Comparison of ENCODE assay signal across 22 mouse cellular contexts in the genomic region with DNA sequence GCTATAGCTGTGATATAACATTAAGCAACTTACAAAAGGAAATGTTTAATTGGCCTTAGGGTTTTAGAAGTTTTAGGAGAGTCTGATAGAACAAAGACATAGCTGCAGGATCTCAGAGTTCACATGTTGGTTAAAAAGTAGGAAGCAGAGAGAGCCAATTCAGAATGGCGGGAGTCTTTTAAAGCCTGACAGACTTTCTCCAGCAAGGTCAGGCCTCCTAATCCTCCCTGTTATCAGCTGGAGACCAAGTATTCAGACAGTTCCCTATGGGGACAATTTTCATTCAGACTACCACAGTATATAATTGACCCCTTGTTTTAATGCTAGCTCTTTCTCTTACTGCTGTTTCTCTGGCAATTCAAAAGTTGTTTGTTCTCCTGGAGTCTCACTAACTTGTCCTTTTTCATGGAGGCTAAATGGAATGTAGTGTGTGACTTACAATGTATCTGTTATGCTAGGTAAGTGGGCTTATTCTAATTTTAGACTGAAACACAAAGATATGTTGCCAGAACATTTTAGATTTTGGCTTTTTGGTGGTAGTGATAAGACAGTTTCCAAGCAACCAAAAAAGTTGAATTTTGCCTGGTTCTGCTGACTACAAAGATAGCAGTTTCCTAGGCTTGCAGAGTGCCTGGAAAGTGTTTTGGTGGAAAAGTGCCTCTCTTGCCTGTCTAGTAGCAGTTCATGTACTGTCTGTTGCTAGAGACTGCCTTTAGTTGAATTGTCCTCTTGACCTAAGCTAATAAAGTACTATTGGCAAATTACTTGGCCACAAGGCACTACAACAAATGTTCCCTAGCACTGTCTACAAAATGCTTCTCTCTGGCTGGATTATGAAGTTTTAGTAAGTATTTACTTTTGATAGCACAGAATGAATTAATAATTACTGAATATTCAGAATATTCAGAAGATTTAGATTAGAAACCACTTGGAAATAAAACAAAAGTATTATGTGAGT. TPM values are rescaled to one million over a fixed set of nuclear protein-coding genes. Genes with fewer than 3 reads are reported as not detected.
DNase-seq lines count a peak whose midpoint lies in the region; ATAC-seq and TF ChIP-seq lines count a peak whose summit lies in the region.
"Had no signal": no experiment of that assay in that cellular context is flagged by ENCODE, and none has a peak within 500 bp of the region (broad histone marks: within the 10 kb centered on the region; RNA-seq: fewer than 3 reads in every experiment).

No protein-coding gene starts in this region.

- 0 out of 2 replicates have a peak overlapping the region, but pooled peaks have one; percentile 8 for H3K27ac ChIP-seq in layer of hippocampus, adult 2 months
- H3K27ac ChIP-seq in liver, embryonic 16.5 days (ENCODE audit: low read length), result no peak overlapping the region
- H3K27ac ChIP-seq: forebrain, embryonic 13.5 days; hindbrain, embryonic 14.5 days; limb, embryonic 10.5 days; neural tube, embryonic 12.5 days had no signal

- ATAC-seq in liver, embryonic 16.5 days (ENCODE audit: low read depth), result peak; percentile 32; the same call in 1 of the 2 replicates
- ATAC-seq: forebrain, embryonic 13.5 days; inflammation-experienced regulatory T-cells, adult 6 months had no signal

- H3K4me3 ChIP-seq in layer of hippocampus, adult 2 months, result no peak overlapping the region
- H3K4me3 ChIP-seq in liver, embryonic 16.5 days (ENCODE audit: low read depth, low read length), result no peak overlapping the region
- no peak overlapping the region for H3K4me3 ChIP-seq in lung, adult 2 months (replicated peaks; ENCODE audit: extremely low read depth, low read depth, low read length)
- H3K4me3 ChIP-seq: forebrain, embryonic 13.5 days; limb, embryonic 10.5 days; neural tube, embryonic 12.5 days had no signal

- H3K4me2 ChIP-seq in liver, embryonic 16.5 days (ENCODE audit: low read depth, low read length), result no peak overlapping the region
- H3K4me2 ChIP-seq: forebrain, embryonic 13.5 days; heart, embryonic 11.5 days; hindbrain, embryonic 14.5 days; neural tube, embryonic 12.5 days had no signal

- H3K36me3 ChIP-seq in liver, embryonic 16.5 days (ENCODE audit: control insufficient read depth, insufficient read depth), result no peaks in the 10 kb centered on the region

- no peak for TF ChIP-seq CTCF in layer of hippocampus, adult 2 months (conservative IDR thresholded peaks at IDR 0.05)
- no peak for TF ChIP-seq CTCF in brain, embryonic 14.5 days (IDR thresholded peaks at IDR 0.05; ENCODE audit: borderline replicate concordance, extremely low read depth, insufficient read depth, insufficient read length)
- no peak for TF ChIP-seq CTCF in lung, adult 2 months (IDR thresholded peaks at IDR 0.05; ENCODE audit: insufficient read depth, low read length)

- no peaks in the 10 kb centered on the region for H3K27me3 ChIP-seq in liver, embryonic 16.5 days (ENCODE audit: control insufficient read depth, insufficient read depth, low read depth, low read length)
- H3K27me3 ChIP-seq: forebrain, embryonic 13.5 days; neural tube, embryonic 12.5 days had no signal

- no peaks in the 10 kb centered on the region; the same call in 1 of the 2 replicates for H3K4me1 ChIP-seq in liver, embryonic 16.5 days (ENCODE audit: control insufficient read depth, low read depth, low read length)
- no peaks in the 10 kb centered on the region for H3K4me1 ChIP-seq in lung, adult 2 months (ENCODE audit: control insufficient read depth, insufficient read depth, low read length)
- H3K4me1 ChIP-seq: forebrain, embryonic 13.5 days; limb, embryonic 10.5 days; neural tube, embryonic 12.5 days had no signal

- H3K9ac ChIP-seq in liver, embryonic 16.5 days (ENCODE audit: low read depth, low read length), result no peak overlapping the region
- H3K9ac ChIP-seq: forebrain, embryonic 13.5 days; hindbrain, embryonic 14.5 days; neural tube, embryonic 12.5 days had no signal

- WGBS in liver, embryonic 16.5 days (ENCODE audit: insufficient replicate concordance), result 33% methylated on average over 1 of the region's 1 CpGs
- WGBS in lung, adult 2 months, result 67% methylated on average over 1 of the region's 1 CpGs

- no peaks in the 10 kb centered on the region for H3K9me3 ChIP-seq in liver, embryonic 16.5 days (replicated peaks; ENCODE audit: control insufficient read depth, low read length)
- H3K9me3 ChIP-seq: forebrain, embryonic 13.5 days; limb, embryonic 10.5 days; neural tube, embryonic 12.5 days had no signal

- no peak for TF ChIP-seq POLR2A in brain, embryonic 14.5 days (IDR thresholded peaks at IDR 0.05; ENCODE audit: borderline replicate concordance, extremely low read depth, insufficient read depth, insufficient read length, poor library complexity, severe bottlenecking)
- no peak for TF ChIP-seq POLR2A in lung, adult 2 months (IDR thresholded peaks at IDR 0.05; ENCODE audit: borderline replicate concordance, extremely low read depth, low read depth, low read length)

- no peak for DNase-seq in layer of hippocampus, adult 2 months (ENCODE audit: low spot score in 2 of 2)
- no peak for DNase-seq in layer of hippocampus, adult 8-10 months (ENCODE audit: low spot score in 2 of 2)
- DNase-seq in R1 (ENCODE audit: low read depth, low spot score), result peak; percentile 35
- DNase-seq in brain, embryonic 14.5 days (ENCODE audit: low read depth), result peak; percentile 24
- DNase-seq in ovary, postnatal 36 days (ENCODE audit: low spot score), result no peak
- DNase-seq in lung, adult 2 months, result no peak
- DNase-seq: adrenal gland, postnatal 25 days; cerebellum, adult 11-12 months; cerebellum, postnatal 10 days; gastrocnemius, postnatal 10 days; heart, postnatal 14 days; kidney, adult 18-20 months; lung, adult 18-20 months; lung, postnatal 14 days; midbrain, embryonic 14.5 days had no signal

RNA-seq across cellular contexts. Expression of a gene that starts 15.5 kb away (rescaled TPM):
- 10 to 100 TPM; 38.9 to 39.2 TPM for total RNA-seq in layer of hippocampus, adult 2 months (2021)
- 10 to 100 TPM; 34.1 to 38.6 (median 36.6) TPM for total RNA-seq in layer of hippocampus, adult 8-10 months (2022)
- polyA plus RNA-seq in brain, embryonic 14.5 days (2012; rRNA removed), result 33.4 and 40.5 TPM in 2 replicates
- polyA plus RNA-seq in liver, embryonic 16.5 days (2015; fragmentation: Nextera tagmentation; extraction: Ambion mirVana), result 18.7 and 19.7 TPM in 2 replicates
- polyA plus RNA-seq in lung, adult 2 months (2012; rRNA removed), result 56.8 and 64.8 TPM in 2 replicates

RNA-seq across cellular contexts. Expression of a gene that starts 39.0 kb away (rescaled TPM):
- total RNA-seq in layer of hippocampus, adult 2 months (2021), result 10 to 100 TPM; 20.0 to 20.4 TPM
- total RNA-seq in layer of hippocampus, adult 8-10 months (2022), result 10 to 100 TPM; 19.5 to 27.1 (median 23.1) TPM
- polyA plus RNA-seq in brain, embryonic 14.5 days (2012; rRNA removed), result 26.5 and 31.9 TPM in 2 replicates
- 6.6 and 7.5 TPM in 2 replicates for polyA plus RNA-seq in liver, embryonic 16.5 days (2015; fragmentation: Nextera tagmentation; extraction: Ambion mirVana)
- polyA plus RNA-seq in lung, adult 2 months (2012; rRNA removed), result 9.6 and 10.9 TPM in 2 replicates

RNA-seq across cellular contexts. Expression of a gene that starts 45.5 kb away (rescaled TPM):
- total RNA-seq in layer of hippocampus, adult 2 months (2021), result 1 to 10 TPM; 2.9 TPM
- 1 to 10 TPM; 3.0 to 4.0 (median 3.8) TPM for total RNA-seq in layer of hippocampus, adult 8-10 months (2022)
- polyA plus RNA-seq in brain, embryonic 14.5 days (2012; rRNA removed), result 5.9 and 6.6 TPM in 2 replicates
- 2.1 and 2.5 TPM in 2 replicates for polyA plus RNA-seq in liver, embryonic 16.5 days (2015; fragmentation: Nextera tagmentation; extraction: Ambion mirVana)
- 35.5 and 39.2 TPM in 2 replicates for polyA plus RNA-seq in lung, adult 2 months (2012; rRNA removed)

RNA-seq across cellular contexts. Expression of a gene that starts 55.0 kb away (rescaled TPM):
- total RNA-seq in layer of hippocampus, adult 2 months (2021), result 1 to 10 TPM; 7.0 to 7.6 TPM
- 10 to 100 TPM in 1 of 4 experiments, 1 to 10 TPM in 3; 9.2 to 10.1 (median 9.8) TPM for total RNA-seq in layer of hippocampus, adult 8-10 months (2022)
- 7.1 and 7.9 TPM in 2 replicates for polyA plus RNA-seq in brain, embryonic 14.5 days (2012; rRNA removed)
- 12.5 and 14.0 TPM in 2 replicates for polyA plus RNA-seq in liver, embryonic 16.5 days (2015; fragmentation: Nextera tagmentation; extraction: Ambion mirVana)
- polyA plus RNA-seq in lung, adult 2 months (2012; rRNA removed), result 21.3 and 23.8 TPM in 2 replicates

RNA-seq across cellular contexts. Expression of a gene that starts 55.0 kb away (rescaled TPM):
- total RNA-seq in layer of hippocampus, adult 2 months (2021), result 1 to 10 TPM in 1 of 2 experiments, under 1 TPM in 1; 0.91 to 1.9 TPM
- 1 to 10 TPM; 1.2 to 1.5 (median 1.5) TPM for total RNA-seq in layer of hippocampus, adult 8-10 months (2022)
- 1.00 TPM in 2 replicates for polyA plus RNA-seq in brain, embryonic 14.5 days (2012; rRNA removed)
- polyA plus RNA-seq in liver, embryonic 16.5 days (2015; fragmentation: Nextera tagmentation; extraction: Ambion mirVana), result 1.4 TPM in 2 replicates
- polyA plus RNA-seq in lung, adult 2 months (2012; rRNA removed), result 15.5 and 16.8 TPM in 2 replicates

Comparison
In these comparisons a context has a peak if more than half of its experiments do, and no peak if none do; other contexts are left out.
1. DNase-seq: peak in R1 (single experiment) and brain, embryonic 14.5 days (single experiment); none in layer of hippocampus, adult 2 months (0 of 2), layer of hippocampus, adult 8-10 months (0 of 2), ovary, postnatal 36 days (single experiment) and lung, adult 2 months (single experiment).